In genomic region chr13:51392256-51392655, GRCm38 (mm10) we compare ENCODE assay signal across 13 mouse cellular contexts. TPM values are rescaled to one million over a fixed set of nuclear protein-coding genes. Genes with fewer than 3 reads are reported as not detected.
"Had no signal": no experiment of that assay in that cellular context is flagged by ENCODE, and none has a peak within 500 bp of the region (broad histone marks: within the 10 kb centered on the region; RNA-seq: fewer than 3 reads in every experiment).

No protein-coding gene starts in this region.

- DNase-seq: lung, adult 18-20 months; lung, embryonic 14.5 days; lung, postnatal 10 days; midbrain, embryonic 14.5 days; retina, postnatal 1 day; right cerebral cortex, adult 18-20 months; right cerebral cortex, postnatal 25 days; right cerebral cortex, postnatal 4 days; spleen, adult 18-20 months; thymus, adult 18-20 months; thymus, postnatal 25 days had no signal

- ATAC-seq: midbrain, embryonic 16.5 days had no signal

RNA-seq across cellular contexts. Expression of gene S1pr3, which starts 16.2 kb away (rescaled TPM):
- polyA plus RNA-seq: macrophage had no signal
